Mouse (Mus musculus) heart, postnatal 0 days (tissue): ENCODE data around the gene Arhgap8.
A peak's percentile ranks its signal among the peaks of the same experiment; 100 is the strongest.

ENCODE experiments used
- CTCF ChIP-seq: IDR thresholded peaks from 2 replicates; pipeline ENCODE4 v1.5.1; 2016; ENCODE audit warnings: antibody characterized with exemption, control low read depth, low read depth
- EP300 ChIP-seq: IDR thresholded peaks from 2 replicates; pipeline ENCODE4 v1.6.1; 2016; ENCODE audit warnings: antibody characterized with exemption, low read depth

GRCm38 (mm10) chr15:84772191-84773111 is 52.6 kb downstream of the Arhgap8 start:
- TF ChIP-seq CTCF (peak; percentile 45), EP300 (no peak)
